Mouse (Mus musculus) heart, postnatal 0 days (tissue): ENCODE results near the gene Luc7l3.

Source experiments
- CTCF ChIP-seq: IDR thresholded peaks from 2 replicates; pipeline ENCODE4 v1.5.1; 2016; ENCODE audit warnings: antibody characterized with exemption, control low read depth, low read depth
- EP300 ChIP-seq: IDR thresholded peaks from 2 replicates; pipeline ENCODE4 v1.6.1; 2016; ENCODE audit warnings: antibody characterized with exemption, low read depth

GRCm38 (mm10) chr11:94238786-94239185 lies 83.0 kb downstream of the Luc7l3 start:
- TF ChIP-seq EP300 (no peak), CTCF (no peak)
